Mouse (Mus musculus) olfactory bulb, adult 2 months (tissue): ENCODE measurements around the gene Ifna2.

ENCODE experiments used
- CTCF ChIP-seq: fragments of 200-500 bp; IDR thresholded peaks from 2 replicates; pipeline ENCODE4 v1.5.1; 2012; ENCODE audit warnings: low read depth, mild to moderate bottlenecking, low read length, moderate library complexity; ENCODE audit not compliant: insufficient read depth
- POLR2A ChIP-seq: fragments of 200-500 bp; IDR thresholded peaks from 2 replicates; pipeline ENCODE4 v1.6.1; 2012; ENCODE audit warnings: mild to moderate bottlenecking, low read depth, low read length, moderate library complexity; ENCODE audit not compliant: insufficient read depth

- TF ChIP-seq CTCF: no peak
- TF ChIP-seq POLR2A: no peak
Observed at GRCm38 (mm10) chr4:88715059-88715458, 31.3 kb upstream of the Ifna2 start.
